Mouse (Mus musculus) CH12.LX (cell line): ENCODE measurements around the gene Adamtsl3. TPM values are rescaled to one million over a fixed set of nuclear protein-coding genes. Genes with fewer than 3 reads are reported as not detected.

Experiments used
- DNase-seq: peaks from one replicate; pipeline ENCODE4 v3.0.0-alpha.2; 2013; ENCODE audit errors: extremely low read depth
- H3K27ac ChIP-seq: 2 replicates; pipeline ENCODE4 v1.5.1; 2012; ENCODE audit warnings: low read depth, mild to moderate bottlenecking, control low read depth, moderate library complexity; ENCODE audit not compliant: insufficient read depth
- H3K27me3 ChIP-seq: replicated peaks from 2 replicates; pipeline ENCODE3; 2012; ENCODE audit warnings: inconsistent platforms
- H3K36me3 ChIP-seq, 2 experiments: replicated peaks in 1 of 2; 2 replicates each; pipeline versions ENCODE3 to v1.6.1; 2012; ENCODE audit warnings: inconsistent platforms in 1 of 2, low read length in 1 of 2, mild to moderate bottlenecking in 1 of 2, mixed read lengths in 1 of 2, moderate library complexity in 1 of 2; ENCODE audit not compliant: control insufficient read depth in 1 of 2, insufficient read depth in 1 of 2
- H3K4me1 ChIP-seq, 2 experiments: 2 replicates each; pipeline ENCODE4 v1.6.1; 2012; ENCODE audit warnings: inconsistent platforms in 1 of 2, moderate library complexity in 1 of 2; ENCODE audit not compliant: insufficient read depth in 2 of 2, control insufficient read depth in 1 of 2
- H3K4me2 ChIP-seq: 2 replicates; pipeline ENCODE4 v1.6.1; 2012; ENCODE audit warnings: low read depth, mild to moderate bottlenecking, control low read depth; ENCODE audit not compliant: poor library complexity, insufficient read depth, severe bottlenecking
- H3K4me3 ChIP-seq, 3 experiments: fragments of 150-350 bp in 1 of 3; sonication (generic) in 1 of 3; replicated peaks in 1 of 3; 2 replicates each; pipeline versions ENCODE3 to v1.5.1; 2011 to 2012; ENCODE audit warnings: low read depth in 2 of 3, low read length in 2 of 3, mild to moderate bottlenecking in 2 of 3, moderate library complexity in 2 of 3, control low read depth in 1 of 3, improper control_type of control experiment in 1 of 3, inconsistent platforms in 1 of 3, mixed read lengths in 1 of 3; ENCODE audit not compliant: poor library complexity in 1 of 3
- H3K79me2 ChIP-seq: replicated peaks from 2 replicates; pipeline ENCODE4 v1.6.1; 2012; ENCODE audit warnings: mild to moderate bottlenecking, moderate library complexity; ENCODE audit not compliant: control insufficient read depth, poor library complexity, insufficient read depth, severe bottlenecking; ENCODE audit errors: extremely low read depth
- H3K9ac ChIP-seq: 2 replicates; pipeline ENCODE4 v1.6.1; 2012; ENCODE audit warnings: low read depth, mild to moderate bottlenecking, control low read depth, moderate library complexity; ENCODE audit not compliant: insufficient read depth
- H3K9me3 ChIP-seq: replicated peaks from 2 replicates; pipeline ENCODE3; 2012; ENCODE audit warnings: low read length, inconsistent platforms, mixed read lengths
- CHD1 ChIP-seq: IDR thresholded peaks from 2 replicates; pipeline ENCODE4 v1.6.1; 2012; ENCODE audit warnings: low read depth, low read length, improper control_type of control experiment, inconsistent platforms
- CHD2 ChIP-seq: IDR thresholded peaks from 2 replicates; pipeline ENCODE4 v1.6.1; 2011; ENCODE audit warnings: low read length, improper control_type of control experiment
- ELF1 ChIP-seq: IDR thresholded peaks from 2 replicates; pipeline ENCODE4 v1.6.1; 2014; ENCODE audit warnings: low read depth, mild to moderate bottlenecking, inconsistent platforms, low read length, improper control_type of control experiment
- EP300 ChIP-seq: IDR thresholded peaks from 2 replicates; pipeline ENCODE4 v1.6.1; 2011; ENCODE audit warnings: low read length, improper control_type of control experiment
- GABPA ChIP-seq: IDR thresholded peaks from 2 replicates; pipeline ENCODE4 v1.6.1; 2012; ENCODE audit warnings: low read depth, low read length, improper control_type of control experiment, inconsistent platforms; ENCODE audit not compliant: insufficient replicate concordance
- JUND ChIP-seq: conservative IDR thresholded peaks from 2 replicates; pipeline ENCODE4 v1.6.1; 2011; ENCODE audit warnings: low read depth, low read length, improper control_type of control experiment
- MAX ChIP-seq: IDR thresholded peaks from 2 replicates; pipeline ENCODE4 v1.6.1; 2011; ENCODE audit warnings: low read length, improper control_type of control experiment
- MAZ ChIP-seq: IDR thresholded peaks from 2 replicates; pipeline ENCODE4 v1.6.1; 2012; ENCODE audit warnings: low read depth, mild to moderate bottlenecking, inconsistent platforms, low read length, improper control_type of control experiment, moderate library complexity
- MXI1 ChIP-seq: IDR thresholded peaks from 2 replicates; pipeline ENCODE4 v1.6.1; 2011; ENCODE audit warnings: mild to moderate bottlenecking, low read depth, low read length, improper control_type of control experiment
- MYC ChIP-seq: IDR thresholded peaks from 2 replicates; pipeline ENCODE4 v1.6.1; 2011; ENCODE audit warnings: low read depth, mild to moderate bottlenecking, improper control_type of control experiment, low read length
- NELFE ChIP-seq: IDR thresholded peaks from 2 replicates; pipeline ENCODE4 v1.6.1; 2011; ENCODE audit warnings: low read depth, low read length, improper control_type of control experiment
- RAD21 ChIP-seq: IDR thresholded peaks from 2 replicates; pipeline ENCODE4 v1.6.1; 2011; ENCODE audit warnings: low read depth, mild to moderate bottlenecking, low read length, improper control_type of control experiment, moderate library complexity
- RCOR1 ChIP-seq: conservative IDR thresholded peaks from 2 replicates; pipeline ENCODE4 v1.6.1; 2012; ENCODE audit warnings: low read depth, mild to moderate bottlenecking, inconsistent platforms, low read length, improper control_type of control experiment
- SMC3 ChIP-seq: IDR thresholded peaks from 2 replicates; pipeline ENCODE4 v1.6.1; 2011; ENCODE audit warnings: low read depth, low read length, improper control_type of control experiment
- USF2 ChIP-seq: conservative IDR thresholded peaks from 2 replicates; pipeline ENCODE4 v1.6.1; 2011; ENCODE audit warnings: low read depth, low read length, improper control_type of control experiment
- ZC3H11A ChIP-seq: IDR thresholded peaks from 2 replicates; pipeline ENCODE4 v1.6.1; 2012; ENCODE audit warnings: low read depth, mild to moderate bottlenecking, inconsistent platforms, low read length, improper control_type of control experiment
- ZMIZ1 ChIP-seq: IDR thresholded peaks from 2 replicates; pipeline ENCODE4 v1.6.1; 2012; ENCODE audit warnings: low read depth, mild to moderate bottlenecking, inconsistent platforms, low read length, improper control_type of control experiment
- dilution Hi-C: fragments of 300-500 bp; cut with MboI; formaldehyde crosslinking; loops from 2 replicates; pipeline ENCODE4 v1.14.3; 2020; ENCODE audit warnings: low sequenced_read_pairs; ENCODE audit not compliant: extremely low pct_unique_long_range_greater_than_20kb, extremely low pct_ligation_motif_present
- in situ Hi-C: fragments of 300-500 bp; cut with MboI; formaldehyde crosslinking; loops from 3 replicates; pipeline ENCODE4 v1.14.3; 2019; ENCODE audit warnings: low sequenced_read_pairs, low pct_ligation_motif_present, low pct_unique_long_range_greater_than_20kb, mixed read lengths
- polyA plus RNA-seq: library from polyadenylated mRNA; unstranded; fragments of >175 nt; gene quantifications from 2 replicates; pipeline ENCODE4 v1.2.1, GENCODE M21; 2012; ENCODE audit warnings: low read depth; ENCODE audit not compliant: insufficient read length
- total RNA-seq, 2 experiments: library from RNA; depleted of rRNA; stranded (reverse); fragments of 300-350 nt in 1 of 2; fragments of >200 nt in 1 of 2; gene quantifications; 2 replicates each; pipeline ENCODE4 v1.2.3; 2012 to 2014

The Adamtsl3 gene
- total and polyA plus RNA-seq, 3 experiments = not detected

- no peak overlapping the region for H3K27ac ChIP-seq
- H3K27me3 ChIP-seq = no peaks in the 10 kb centered on the region
- no peaks in the 10 kb centered on the region for H3K9me3 ChIP-seq
- in situ Hi-C loops (no loop called here), dilution Hi-C loops (no loop called here)
- no peak for TF ChIP-seq CHD2
- TF ChIP-seq MAZ = no peak
- no peak for TF ChIP-seq ELF1
- TF ChIP-seq NELFE = no peak
- no peak for TF ChIP-seq USF2
- TF ChIP-seq CHD1 = no peak
- no peak for TF ChIP-seq MAX
- no peak for TF ChIP-seq ZMIZ1
- H3K4me2 ChIP-seq = no peak overlapping the region
- no peak overlapping the region for H3K4me3 ChIP-seq
- no peak for DNase-seq
- no peak overlapping the region for H3K9ac ChIP-seq
- H3K36me3 ChIP-seq = no peaks in the 10 kb centered on the region
- no peaks in the 10 kb centered on the region for H3K79me2 ChIP-seq
- H3K4me1 ChIP-seq = no peaks in the 10 kb centered on the region
These were observed 70.1 kb downstream of the Adamtsl3 start for GRCm38 (mm10) chr7:82405466-82406045.

DNA sequence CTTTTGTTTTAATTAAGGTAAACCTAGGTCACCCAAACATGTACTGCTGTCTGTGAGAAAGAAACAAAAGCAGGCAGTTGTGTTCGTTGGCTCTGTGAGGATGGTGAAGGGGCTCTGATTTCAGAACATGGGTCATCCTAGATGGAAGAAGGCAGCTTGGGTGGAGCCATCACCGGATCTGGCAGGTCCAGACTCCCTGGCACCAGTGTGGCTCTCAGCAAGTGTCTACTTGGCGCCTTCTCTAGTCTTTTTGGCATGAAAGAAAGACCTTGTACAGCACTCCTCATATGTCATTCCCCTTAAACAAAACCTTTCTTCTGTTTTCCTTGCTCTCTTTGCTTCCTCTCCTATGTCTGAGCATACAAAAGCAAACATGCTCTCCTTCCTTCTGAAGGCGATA lies 75.5 kb downstream of the Adamtsl3 start:
- dilution Hi-C loops = no loop called here
- DNase-seq = no peak
- TF ChIP-seq ZC3H11A (no peak), JUND (no peak), RAD21 (no peak), CHD1 (no peak), MAX (no peak), MYC (no peak), MXI1 (no peak), ZMIZ1 (no peak), SMC3 (no peak), EP300 (no peak), RCOR1 (no peak), GABPA (no peak)
- TF ChIP-seq, all 38 proteins: peak for 0
- no peak overlapping the region for H3K4me3 ChIP-seq
- H3K9ac ChIP-seq = no peak overlapping the region
- H3K79me2 ChIP-seq = no peaks in the 10 kb centered on the region
- in situ Hi-C loops = no loop called here
- no peaks in the 10 kb centered on the region for H3K4me1 ChIP-seq
- H3K36me3 ChIP-seq = no peaks in the 10 kb centered on the region
- H3K27me3 ChIP-seq = peaks cover 2% of the 10 kb centered on the region
- no peak overlapping the region for H3K27ac ChIP-seq
- no peak overlapping the region for H3K4me2 ChIP-seq
- no peaks in the 10 kb centered on the region for H3K9me3 ChIP-seq
